Mouse (Mus musculus) embryonic fibroblast, embryonic 13.5 days (primary cell): ENCODE results near the gene 4933427D14Rik.

Experiments
- CTCF ChIP-seq: IDR thresholded peaks from 2 replicates; pipeline ENCODE4 v1.5.1; 2011; ENCODE audit warnings: mild to moderate bottlenecking, control low read depth, low read length, moderate library complexity, borderline replicate concordance; ENCODE audit not compliant: insufficient read depth
- POLR2A ChIP-seq: IDR thresholded peaks from 2 replicates; pipeline ENCODE4 v1.6.1; 2011; ENCODE audit warnings: low read depth, mild to moderate bottlenecking, control low read depth, low read length, moderate library complexity

GRCm38 (mm10) chr11:72110726-72111125, 96.5 kb downstream of the 4933427D14Rik start:
- TF ChIP-seq CTCF: no peak
- TF ChIP-seq POLR2A: no peak
